Mouse (Mus musculus): ENCODE measurements around the gene Gm4141.
"Not testable (repeated sequence)": the region's sequence is repeated elsewhere in the genome, so short reads cannot be mapped to it uniquely, and the experiment has no call there.

GRCm38 (mm10) chr7:20598921-20599320, 22.9 kb upstream of the Gm4141 start, which contains the start of gene Gm4513:
- TF ChIP-seq CTCF (IDR thresholded peaks at IDR 0.05; ENCODE audit: control insufficient read depth, insufficient read depth, insufficient replicate concordance, low read depth, low read length); POLR2A (IDR thresholded peaks at IDR 0.05; ENCODE audit: control insufficient read depth, low read depth, low read length): not testable (repeated sequence)

All from testis, adult 2 months (tissue).